Mouse (Mus musculus) G1E (cell line): ENCODE measurements around the gene Itga9. TPM values are rescaled to one million over a fixed set of nuclear protein-coding genes. Genes with fewer than 3 reads are reported as not detected.

Experiments
- ATAC-seq: 2 replicates; pipeline ENCODE4 v1.8.0; 2016; ENCODE audit warnings: mild to moderate bottlenecking; ENCODE audit not compliant: insufficient number of reproducible peaks, poor library complexity, low FRiP score, severe bottlenecking; ENCODE audit errors: extremely low read depth
- DNase-seq: peaks from one replicate; pipeline ENCODE4 v3.0.0; 2012; ENCODE audit warnings: low spot score
- H3K27me3 ChIP-seq: 2 replicates; pipeline ENCODE4 v1.6.1; 2012; ENCODE audit warnings: mild to moderate bottlenecking, low read length, inconsistent platforms; ENCODE audit not compliant: insufficient read depth
- H3K36me3 ChIP-seq: replicated peaks from 2 replicates; pipeline ENCODE3; 2012; ENCODE audit warnings: mild to moderate bottlenecking, inconsistent platforms
- H3K4me1 ChIP-seq: 2 replicates; pipeline ENCODE4 v1.6.1; 2012; ENCODE audit warnings: low read depth, low read length, inconsistent platforms, mixed read lengths; ENCODE audit not compliant: insufficient read depth
- H3K4me3 ChIP-seq: 2 replicates; pipeline ENCODE4 v1.5.1; 2012; ENCODE audit warnings: low read depth, mild to moderate bottlenecking, inconsistent platforms, low read length, moderate library complexity, mixed read lengths
- H3K9me3 ChIP-seq: replicated peaks from 2 replicates; pipeline ENCODE4 v1.6.1; 2012; ENCODE audit warnings: inconsistent platforms
- CTCF ChIP-seq: IDR thresholded peaks from 2 replicates; pipeline ENCODE4 v1.5.1; 2012; ENCODE audit warnings: low read depth, low read length, inconsistent platforms, mixed read lengths
- GATA1 ChIP-seq: IDR thresholded peaks from 2 replicates; pipeline ENCODE4 v1.6.1; 2012; ENCODE audit warnings: borderline replicate concordance, low read length, inconsistent platforms, mixed read lengths
- GATA2 ChIP-seq: IDR thresholded peaks from 2 replicates; pipeline ENCODE4 v1.6.1; 2012; ENCODE audit warnings: low read depth, low read length, inconsistent platforms, borderline replicate concordance
- POLR2AphosphoS5 ChIP-seq: IDR thresholded peaks from 2 replicates; pipeline ENCODE4 v1.6.1; 2012; ENCODE audit warnings: low read depth, low read length, inconsistent platforms; ENCODE audit not compliant: insufficient replicate concordance
- TAL1 ChIP-seq: conservative IDR thresholded peaks from 2 replicates; pipeline ENCODE4 v1.6.1; 2012; ENCODE audit warnings: low read depth, low read length, inconsistent platforms, mixed read lengths
- polyA plus RNA-seq: library from polyadenylated mRNA; stranded (reverse); fragments of >175 nt; gene quantifications from 2 replicates; pipeline ENCODE4 v1.2.3, GENCODE M21; 2012
- total RNA-seq, 2 experiments: library from RNA; stranded (forward) in 1 of 2; stranded (reverse) in 1 of 2; fragments of 200-1000 nt in 1 of 2; fragments of >200 nt in 1 of 2; fragmentation: Nextera tagmentation in 1 of 2; gene quantifications; 2 replicates each; pipeline ENCODE4 v1.2.3; 2014 to 2017

Itga9 gene
- total and polyA plus RNA-seq, 3 experiments, result 0.11 TPM; not detected in 2

DNA sequence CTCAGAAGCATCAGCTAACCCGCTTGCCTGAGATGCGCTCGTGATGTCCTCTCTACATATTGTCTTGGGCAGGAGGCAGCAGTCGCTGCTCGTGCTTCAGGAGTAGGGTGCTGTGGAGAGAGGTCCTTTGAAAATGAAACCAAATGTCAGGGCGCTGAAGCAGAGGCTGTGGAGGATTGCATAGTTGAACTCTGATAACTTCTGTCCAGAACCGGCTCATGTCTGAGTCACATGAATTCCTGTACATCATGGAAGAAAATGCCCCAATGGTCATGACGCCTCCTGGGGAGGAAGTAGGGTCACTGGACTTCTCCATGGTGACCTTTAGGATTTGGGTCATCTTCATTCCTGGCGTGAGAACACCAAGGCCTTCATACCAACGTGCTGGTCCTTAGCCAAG is 56.0 kb downstream of the Itga9 start:
- Histone ChIP-seq H3K36me3 (no peaks in the 10 kb centered on the region), H3K4me1 (no peaks in the 10 kb centered on the region), H3K27me3 (no peaks in the 10 kb centered on the region), H3K4me3 (no peak overlapping the region), H3K9me3 (peaks cover 77% of the 10 kb centered on the region)
- DNase-seq (no peak), ATAC-seq (no peak)
- TF ChIP-seq GATA2 (no peak), POLR2AphosphoS5 (no peak), CTCF (no peak), TAL1 (no peak), GATA1 (no peak)

- Histone ChIP-seq H3K36me3 (no peaks in the 10 kb centered on the region), H3K4me1 (no peaks in the 10 kb centered on the region), H3K27me3 (no peaks in the 10 kb centered on the region), H3K4me3 (no peak overlapping the region), H3K9me3 (peaks cover 80% of the 10 kb centered on the region)
- no peak for TF ChIP-seq CTCF
- no peak for TF ChIP-seq POLR2AphosphoS5
- TF ChIP-seq GATA2, result no peak
- TF ChIP-seq TAL1, result no peak
- TF ChIP-seq GATA1, result no peak
- no peak for ATAC-seq
- DNase-seq, result no peak
These were observed 57.4 kb downstream of the Itga9 start for GRCm38 (mm10) chr9:118663938-118664337.

DNA sequence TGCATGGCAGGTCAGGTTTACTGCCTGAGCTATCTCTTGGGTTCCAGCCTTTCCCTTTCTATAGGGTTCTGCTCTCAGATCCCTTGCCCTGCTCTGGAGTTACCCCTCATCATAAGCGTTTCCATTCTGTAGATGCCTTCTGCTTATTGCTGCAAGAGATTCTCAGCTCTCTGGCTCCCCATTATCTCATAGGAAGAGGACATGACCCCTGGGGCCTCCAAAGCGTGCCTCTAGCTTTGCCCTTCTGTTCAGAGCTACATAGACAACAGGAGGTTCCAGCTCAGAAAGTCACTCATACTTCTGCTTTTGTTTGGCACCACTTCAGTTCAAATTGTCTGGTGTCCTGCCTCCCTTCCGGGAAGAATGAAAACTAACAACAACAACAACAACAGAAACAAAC is 59.6 kb downstream of the Itga9 start:
- no peak for TF ChIP-seq GATA1
- no peak for TF ChIP-seq GATA2
- no peak for TF ChIP-seq POLR2AphosphoS5
- no peak for TF ChIP-seq CTCF
- TF ChIP-seq TAL1, result no peak
- Histone ChIP-seq H3K36me3 (no peaks in the 10 kb centered on the region), H3K27me3 (no peaks in the 10 kb centered on the region), H3K9me3 (peaks cover 76% of the 10 kb centered on the region), H3K4me1 (no peaks in the 10 kb centered on the region), H3K4me3 (no peak overlapping the region)
- no peak for ATAC-seq
- no peak for DNase-seq

GRCm38 (mm10) chr9:118669696-118670095 is 63.2 kb downstream of the Itga9 start:
- H3K9me3 ChIP-seq, result peaks cover 70% of the 10 kb centered on the region
- H3K4me3 ChIP-seq, result no peak overlapping the region
- DNase-seq, result no peak
- no peak for TF ChIP-seq TAL1
- TF ChIP-seq CTCF, result no peak
- TF ChIP-seq GATA1, result no peak
- no peak for TF ChIP-seq GATA2
- TF ChIP-seq POLR2AphosphoS5, result no peak
- H3K27me3 ChIP-seq, result no peaks in the 10 kb centered on the region
- no peaks in the 10 kb centered on the region for H3K36me3 ChIP-seq
- no peak for ATAC-seq
- no peaks in the 10 kb centered on the region for H3K4me1 ChIP-seq

DNA sequence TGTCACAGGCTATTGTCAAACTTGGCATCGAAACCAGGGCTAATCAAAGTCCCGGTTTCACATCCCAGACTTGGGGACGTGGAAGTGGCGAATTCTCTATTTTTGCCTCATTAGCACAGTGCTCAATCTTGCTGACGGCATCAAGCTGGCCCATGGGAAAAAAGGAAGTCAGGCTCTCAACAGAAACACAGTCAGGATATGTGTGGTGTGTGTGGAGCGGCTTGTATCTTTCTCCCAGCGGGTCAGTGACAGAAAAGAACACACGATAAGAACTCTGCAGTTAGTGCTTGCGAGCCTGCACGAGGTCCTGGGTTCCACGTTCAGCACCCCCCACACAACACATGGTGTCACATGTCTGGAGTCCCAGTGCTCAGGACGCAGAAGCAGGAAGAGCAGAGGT is 67.8 kb downstream of the Itga9 start:
- Histone ChIP-seq H3K36me3 (no peaks in the 10 kb centered on the region), H3K4me1 (no peaks in the 10 kb centered on the region), H3K4me3 (no peak overlapping the region), H3K27me3 (no peaks in the 10 kb centered on the region), H3K9me3 (peaks cover 70% of the 10 kb centered on the region)
- TF ChIP-seq GATA1 (no peak), GATA2 (no peak), POLR2AphosphoS5 (no peak), CTCF (no peak), TAL1 (no peak)
- DNase-seq (no peak), ATAC-seq (no peak)

DNA sequence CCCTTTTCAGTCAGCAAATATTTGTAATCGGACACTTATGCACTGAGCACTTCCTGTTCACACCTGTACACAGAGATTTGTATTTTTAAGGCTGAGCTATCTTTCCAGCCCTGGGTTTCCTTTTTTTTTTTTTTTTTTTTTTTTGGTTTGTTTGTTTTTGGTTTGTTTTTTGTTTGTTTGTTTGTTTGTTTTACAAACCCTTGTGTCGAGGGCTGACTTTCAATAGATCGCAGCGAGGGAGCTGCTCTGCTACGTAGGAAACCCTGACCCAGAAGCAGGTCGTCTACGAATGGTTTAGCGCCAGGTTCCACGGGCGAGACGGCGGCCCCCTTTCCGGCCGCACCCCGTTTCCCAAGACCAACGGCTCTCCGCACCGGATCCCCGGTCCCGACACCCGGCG is 68.3 kb downstream of the Itga9 start:
- DNase-seq, result no peak

DNA sequence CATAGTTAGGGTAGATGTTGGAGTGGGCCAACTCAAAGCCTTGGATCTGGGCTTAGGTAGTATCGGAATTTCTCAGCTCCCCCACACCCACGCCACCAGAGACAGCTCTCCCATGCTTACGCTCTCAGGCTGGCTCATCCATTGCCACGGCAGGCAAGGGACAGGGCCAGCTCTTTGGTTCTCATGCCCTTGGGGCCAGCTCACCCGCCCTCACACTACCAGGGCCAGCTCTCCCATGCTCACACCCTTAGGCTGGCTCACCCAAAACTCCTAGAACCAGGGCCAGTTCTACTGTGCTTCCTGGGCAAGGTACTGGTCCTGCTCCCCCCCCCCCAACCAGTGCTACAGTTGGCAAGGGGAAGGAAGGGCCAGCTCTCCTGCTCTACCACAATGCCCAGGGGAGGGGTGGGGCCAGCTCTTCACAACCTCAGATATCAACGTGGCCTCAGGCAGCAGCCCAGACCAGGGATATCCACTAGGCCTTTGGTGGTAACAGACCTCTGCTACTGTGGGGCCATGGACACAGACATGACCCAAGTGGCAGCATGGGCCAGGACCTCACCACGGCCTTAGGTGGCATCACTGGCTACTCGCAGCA is 69.2 kb downstream of the Itga9 start:
- no peaks in the 10 kb centered on the region for H3K4me1 ChIP-seq
- DNase-seq (no peak), ATAC-seq (no peak)
- TF ChIP-seq TAL1, result no peak
- no peak for TF ChIP-seq POLR2AphosphoS5
- no peak for TF ChIP-seq CTCF
- TF ChIP-seq GATA1, result no peak
- no peak for TF ChIP-seq GATA2
- H3K27me3 ChIP-seq, result no peaks in the 10 kb centered on the region
- no peak overlapping the region; the same call in 1 of the 2 replicates for H3K4me3 ChIP-seq
- no peaks in the 10 kb centered on the region for H3K36me3 ChIP-seq
- H3K9me3 ChIP-seq, result peaks cover 77% of the 10 kb centered on the region

More for the DNA sequence above, 68.3 kb downstream of the Itga9 start:
- Histone ChIP-seq H3K27me3 (no peaks in the 10 kb centered on the region), H3K4me3 (no peak overlapping the region), H3K36me3 (no peaks in the 10 kb centered on the region), H3K9me3 (peaks cover 72% of the 10 kb centered on the region), H3K4me1 (no peaks in the 10 kb centered on the region)
- TF ChIP-seq GATA2 (no peak), CTCF (no peak), POLR2AphosphoS5 (no peak), TAL1 (no peak), GATA1 (no peak)
- no peak for ATAC-seq
